Mouse (Mus musculus): ENCODE results near the gene Pcgf1.

Gene Pcgf1

DNA sequence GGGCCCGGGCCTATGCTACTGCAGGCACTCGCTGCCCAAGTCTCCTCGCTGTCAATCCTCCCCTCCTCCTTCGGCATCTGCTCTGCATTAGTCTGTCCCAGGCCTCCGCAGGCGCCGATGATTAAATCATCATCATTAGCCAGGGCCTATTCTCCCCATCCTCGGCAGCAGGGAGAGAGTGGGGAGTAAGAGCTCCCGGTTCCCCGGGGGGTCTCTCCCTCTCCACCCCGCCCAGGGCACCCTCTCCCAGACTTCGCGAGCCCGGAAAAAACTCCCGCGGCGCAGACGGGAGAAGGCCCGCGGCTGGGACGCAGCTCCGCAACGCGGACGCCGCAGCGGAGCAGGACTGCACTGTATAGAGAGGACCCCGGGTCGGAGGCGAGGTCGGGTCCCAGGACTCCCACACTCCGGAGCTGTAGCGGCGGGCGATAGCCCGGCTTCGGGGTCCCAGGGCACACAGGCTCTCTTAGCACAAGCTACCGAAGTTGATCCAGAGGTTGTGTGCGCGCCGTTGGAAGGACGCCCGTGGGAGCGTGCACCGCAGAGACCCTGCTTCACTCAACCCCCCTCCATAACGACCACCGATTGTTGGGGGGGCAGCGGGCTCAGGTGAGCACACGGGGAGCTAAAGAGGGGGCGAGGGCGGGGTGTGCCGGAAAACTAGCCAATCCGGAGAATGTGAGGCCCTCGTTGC is at the start of gene Pcgf1:
Gene Pcgf1 (plus strand): TSS at position 240 of the 694 bp plus-strand sequence.
- peak; percentile 70 for DNase-seq (ENCODE audit: low spot score)

DNA sequence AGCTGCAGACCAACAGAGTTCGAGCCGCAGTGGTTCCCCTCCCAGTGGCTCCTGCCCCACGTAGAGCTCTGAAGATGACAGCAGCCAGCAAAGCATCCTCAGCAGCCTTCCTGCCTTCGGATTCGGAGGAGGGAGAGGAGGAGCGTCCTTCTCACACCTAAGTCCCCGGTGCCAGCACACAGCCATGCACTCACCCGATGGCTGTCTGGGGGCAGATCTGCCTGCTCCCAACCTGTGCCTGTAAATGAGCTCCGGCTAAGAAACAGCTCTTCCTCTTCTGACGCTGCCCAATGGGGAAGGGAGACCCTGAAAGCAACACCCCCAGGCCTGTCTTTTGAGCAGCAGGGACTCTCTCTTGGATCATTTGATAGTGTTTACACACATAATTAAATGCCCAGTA is 47.9 kb upstream of the Pcgf1 start:
- no peak for DNase-seq (ENCODE audit: low spot score)

DNA sequence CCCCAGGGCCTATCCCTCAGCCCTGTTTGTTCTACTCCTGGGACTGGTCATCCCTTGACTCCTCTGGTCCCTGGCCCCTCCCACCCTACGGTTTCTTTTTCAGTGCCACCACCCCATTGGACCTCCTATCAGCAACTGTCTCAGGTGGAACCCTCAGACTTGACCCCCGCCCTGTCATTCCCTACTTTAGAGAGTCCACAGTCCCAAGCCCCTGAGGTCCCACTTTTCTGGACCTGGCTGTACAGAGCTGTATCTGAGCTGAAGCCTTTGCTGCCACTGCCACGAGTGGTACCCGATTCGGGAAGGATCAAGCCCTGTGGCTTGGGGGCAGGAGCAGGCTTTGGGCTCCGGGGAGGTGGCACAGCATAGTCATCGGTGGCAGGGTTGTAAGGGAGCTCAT is 46.6 kb upstream of the Pcgf1 start:
- no peak for DNase-seq (ENCODE audit: low spot score)

DNA sequence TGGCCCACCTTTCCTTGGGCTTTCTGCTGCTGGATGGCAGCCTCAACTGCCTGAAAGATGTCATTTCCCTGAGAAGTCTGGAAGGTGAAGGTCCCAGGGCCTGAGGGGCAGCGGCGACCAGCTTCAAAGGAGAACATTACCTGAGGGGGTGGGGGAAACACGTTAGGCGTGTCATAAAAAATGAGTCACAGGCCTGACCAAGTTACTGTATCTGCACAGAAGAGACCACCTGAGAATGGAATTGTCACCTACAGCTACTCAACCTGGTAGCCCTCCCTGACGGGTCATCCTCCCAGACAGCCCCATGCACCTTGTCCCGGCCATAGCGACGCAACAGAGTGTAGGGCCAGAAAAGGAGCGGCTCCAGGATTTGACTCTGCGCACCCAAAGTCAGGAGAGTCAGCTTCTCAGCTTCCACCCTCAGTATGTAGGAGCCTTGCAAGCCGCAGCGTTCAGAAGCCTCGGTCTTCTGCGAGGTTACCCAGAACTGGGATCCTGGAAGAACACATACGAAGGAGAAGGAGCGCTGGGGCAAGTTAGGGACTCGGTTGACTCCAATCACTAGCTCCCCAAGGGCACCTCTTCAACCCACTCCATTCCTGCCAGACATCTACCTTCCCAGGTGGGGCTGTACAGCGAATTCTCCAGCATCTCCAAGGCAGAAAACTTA is 45.6 kb upstream of the Pcgf1 start:
- no peak for DNase-seq (ENCODE audit: low spot score)

DNA sequence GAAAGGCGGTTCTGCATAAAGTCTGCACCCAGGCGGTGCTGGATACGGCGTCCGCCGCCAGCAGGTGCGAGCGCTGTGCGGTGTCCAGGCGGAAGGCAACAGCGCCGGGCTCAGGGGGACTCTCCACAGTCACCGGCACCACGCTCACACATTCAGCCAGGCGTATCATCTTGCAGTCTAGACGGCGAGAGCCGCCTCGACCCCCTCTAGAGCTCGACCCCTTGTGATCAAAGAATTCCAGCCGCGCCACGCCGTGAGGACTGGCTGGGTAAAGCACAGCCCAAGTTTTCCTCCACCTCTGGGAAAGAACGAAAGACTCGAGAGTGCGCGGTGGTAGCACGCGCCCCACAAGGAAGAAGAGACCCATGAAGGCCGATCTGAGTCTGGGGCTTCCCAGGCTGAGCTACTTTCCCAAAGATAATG is 44.9 kb upstream of the Pcgf1 start:
- no peak for DNase-seq (ENCODE audit: low spot score)

DNA sequence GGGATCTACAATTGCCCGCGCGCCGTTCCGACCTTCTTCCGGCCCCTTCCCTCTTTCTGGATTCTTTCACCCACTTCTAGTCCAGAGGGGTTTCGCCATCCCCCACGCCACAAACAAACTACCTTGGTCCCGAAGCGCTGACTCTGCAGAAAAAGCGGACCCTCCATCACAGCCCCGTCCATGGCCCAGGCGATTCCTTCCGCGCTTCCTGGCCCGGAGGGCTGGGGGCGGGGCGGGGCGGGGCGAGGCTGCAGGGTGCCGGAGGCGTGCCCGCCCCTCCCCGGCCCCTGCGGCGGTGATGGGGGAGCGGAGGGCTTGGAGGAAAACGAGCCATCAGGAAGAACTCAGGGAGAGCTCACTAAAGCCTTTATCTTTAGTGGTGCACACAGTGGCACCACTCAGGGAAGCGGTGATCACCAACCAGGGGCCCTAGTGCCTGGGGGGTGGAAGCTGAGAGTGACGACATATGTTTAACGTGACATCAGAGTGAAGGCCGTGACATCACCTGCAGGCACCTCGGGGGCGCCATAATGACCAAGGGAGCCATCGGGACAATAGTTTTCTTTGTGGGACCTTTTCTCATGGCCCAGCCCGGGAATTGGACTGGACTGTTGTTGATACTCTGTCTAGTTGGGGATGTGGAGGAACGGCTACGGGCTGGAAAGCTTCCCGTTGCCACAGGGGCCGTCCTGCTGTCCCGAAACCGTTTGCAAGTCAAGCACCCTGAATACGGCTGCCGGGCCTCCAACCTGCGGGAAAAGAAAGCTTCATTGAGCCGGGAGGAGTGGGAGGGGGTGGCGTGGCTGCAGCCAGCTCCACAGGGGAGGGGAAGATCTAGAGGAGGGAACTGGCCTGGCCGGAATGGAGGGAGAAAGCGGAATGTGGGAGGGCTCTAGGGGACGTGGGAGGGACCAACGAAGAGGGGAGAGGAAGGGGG is 44.2 kb upstream of the Pcgf1 start, which contains the start of the genes Dok1 and Loxl3:
Gene Dok1 (minus strand): TSS at position 223 of the 937 bp plus-strand sequence.
Gene Loxl3 (plus strand): TSS at position 925 of the 937 bp plus-strand sequence.
- peak; percentile 77 for DNase-seq (ENCODE audit: low spot score)

DNA sequence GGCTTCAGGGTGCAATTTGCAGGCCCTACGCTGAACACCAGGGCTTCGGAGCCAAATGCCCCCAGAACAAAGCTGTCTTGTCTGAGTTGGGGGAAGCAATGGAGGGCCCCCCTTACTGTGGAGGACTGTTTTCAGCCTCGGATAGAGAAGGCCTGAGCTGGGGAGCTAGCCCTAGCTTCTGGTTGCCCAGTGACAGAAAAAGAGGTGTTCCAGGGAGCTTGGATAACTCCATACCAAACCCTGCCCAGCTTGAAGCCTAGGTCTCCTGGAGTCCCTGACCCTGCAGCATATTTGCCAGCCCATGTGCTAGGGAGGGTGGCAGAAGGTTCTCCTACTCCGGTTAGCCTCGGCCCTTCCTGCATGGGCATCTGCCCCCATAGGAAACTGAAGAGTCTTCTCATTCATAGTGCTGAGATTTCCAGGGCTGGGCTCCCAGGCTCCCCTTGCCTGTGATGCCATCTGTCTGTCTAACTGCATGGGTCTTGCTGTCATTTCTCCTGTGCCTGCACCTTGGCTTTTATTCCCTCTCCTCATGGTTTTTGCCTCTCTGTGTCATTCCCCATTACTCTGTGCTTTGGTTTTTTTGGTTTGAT is 43.1 kb upstream of the Pcgf1 start:
- DNase-seq (ENCODE audit: low spot score): no peak

DNA sequence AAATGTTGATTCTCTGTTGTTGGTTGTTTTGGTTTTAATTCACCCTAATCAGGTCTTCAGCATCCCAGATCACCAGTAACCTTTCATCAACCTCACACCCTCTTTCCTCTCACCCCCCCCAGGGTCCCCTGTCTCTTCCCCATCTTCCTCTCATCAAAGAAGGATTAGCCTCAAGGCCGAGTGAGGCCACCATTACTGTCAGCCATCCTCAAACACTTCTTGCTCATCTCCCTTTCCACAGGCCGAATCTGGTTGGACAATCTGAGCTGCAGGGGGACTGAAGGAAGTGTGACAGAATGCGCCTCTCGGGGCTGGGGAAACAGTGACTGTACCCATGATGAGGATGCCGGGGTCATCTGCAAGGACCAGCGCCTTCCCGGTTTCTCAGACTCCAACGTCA is 40.5 kb upstream of the Pcgf1 start:
- no peak for DNase-seq (ENCODE audit: low spot score)

DNA sequence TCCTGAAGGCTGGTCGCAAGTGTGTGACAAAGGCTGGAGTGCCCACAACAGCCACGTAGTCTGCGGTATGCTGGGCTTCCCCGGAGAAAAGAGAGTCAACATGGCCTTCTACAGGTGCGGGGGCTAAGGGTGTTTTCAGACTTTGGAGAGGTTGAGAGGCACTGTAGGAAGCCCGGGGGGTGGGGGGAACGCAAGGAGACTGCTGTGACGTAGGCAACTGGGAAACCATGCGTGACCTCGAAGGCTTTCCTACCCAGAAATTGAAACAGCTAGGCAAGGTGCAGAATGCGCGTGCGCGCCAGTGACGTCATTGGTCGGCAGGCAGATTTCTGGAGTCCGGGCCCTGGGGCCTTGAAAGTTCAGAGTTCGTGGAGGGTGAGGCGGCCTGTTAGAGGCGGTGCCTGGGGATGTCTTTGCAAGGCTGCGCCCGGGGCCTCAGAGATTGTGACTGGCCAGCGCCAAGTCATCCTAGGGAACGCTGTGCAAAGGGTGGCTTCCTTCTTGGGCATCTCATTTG is 39.1 kb upstream of the Pcgf1 start:
- no peak for DNase-seq (ENCODE audit: low spot score)

DNA sequence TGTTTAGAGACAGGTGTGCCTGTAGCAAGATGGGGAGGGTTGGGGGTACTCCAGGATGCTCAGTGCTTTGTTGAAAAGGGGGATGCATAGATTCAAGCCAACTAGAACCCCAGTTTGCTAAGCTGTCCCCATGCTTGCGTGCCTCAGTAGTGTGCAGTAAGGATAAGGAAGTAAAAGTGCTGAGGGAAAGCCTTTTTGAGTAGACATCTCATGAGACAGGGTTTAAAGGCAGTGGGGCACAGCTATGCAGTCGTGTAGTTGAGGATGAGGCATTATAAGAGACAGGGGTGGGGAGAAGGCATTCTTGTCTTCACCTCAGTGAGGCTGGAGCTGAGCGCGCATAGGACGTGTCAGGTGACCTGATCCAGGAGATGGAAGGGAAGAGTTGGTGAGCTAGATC is 37.1 kb upstream of the Pcgf1 start:
- no peak for DNase-seq (ENCODE audit: low spot score)

DNA sequence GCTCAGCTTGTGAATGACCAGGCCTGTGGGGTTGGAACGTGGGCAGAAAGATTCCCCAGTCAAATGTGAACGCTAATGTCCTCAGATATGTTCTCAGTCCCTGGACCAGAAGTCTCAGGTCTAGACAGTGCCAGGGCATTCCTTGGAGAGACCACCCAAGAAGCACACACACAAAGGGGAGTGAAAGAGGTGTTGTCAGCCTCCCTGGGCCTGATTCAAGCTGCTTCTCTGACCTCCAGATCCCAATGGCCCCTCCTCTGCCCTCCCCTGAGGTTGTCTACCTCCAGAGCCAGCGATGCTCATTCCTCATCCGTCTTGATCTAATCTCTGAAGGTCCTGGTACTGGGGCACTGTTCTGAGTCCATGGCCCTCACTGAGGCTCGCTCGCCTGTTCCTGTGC is 34.1 kb upstream of the Pcgf1 start:
- DNase-seq (ENCODE audit: low spot score): no peak

DNA sequence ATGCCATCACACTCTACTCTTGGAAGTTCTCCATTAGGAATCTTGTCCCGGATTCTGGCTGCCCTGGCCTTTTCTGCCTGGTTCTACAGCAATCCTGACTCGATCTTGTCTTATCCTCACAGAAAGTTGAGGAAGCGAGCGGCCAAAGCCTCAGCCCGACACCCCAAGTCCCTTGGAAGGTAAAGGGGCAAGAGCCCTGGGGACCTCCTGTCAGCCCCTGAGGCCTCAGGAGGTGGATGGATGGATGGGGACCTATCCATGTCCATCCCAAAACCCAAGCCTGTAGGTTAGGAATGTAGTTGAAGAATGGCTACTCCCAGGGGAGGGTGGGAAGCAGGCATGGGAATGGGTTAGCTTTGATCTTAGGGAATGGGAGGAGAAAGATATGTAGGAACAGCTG is 33.7 kb upstream of the Pcgf1 start:
- DNase-seq (ENCODE audit: low spot score): no peak

DNA sequence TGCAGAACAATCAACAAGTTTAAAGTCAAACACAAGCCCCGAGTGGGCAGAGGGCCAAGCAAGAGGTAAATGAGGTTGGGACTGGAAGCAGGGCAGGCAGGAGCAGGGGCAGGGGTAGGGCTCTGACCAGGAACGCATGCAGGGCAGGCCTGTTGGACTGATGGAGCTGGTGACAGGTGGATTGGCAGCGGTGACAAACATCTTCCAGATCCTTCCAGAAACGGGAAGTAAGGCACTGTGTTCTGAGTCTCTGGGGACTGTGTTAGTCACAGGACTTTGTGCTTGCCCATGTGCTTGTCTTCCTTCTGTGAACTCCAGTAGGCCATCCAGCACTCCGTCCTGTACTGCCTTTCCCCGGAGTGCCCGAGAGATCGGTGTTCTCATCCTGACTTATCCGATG is 32.9 kb upstream of the Pcgf1 start:
- peak; percentile 47 for DNase-seq (ENCODE audit: low spot score)

DNA sequence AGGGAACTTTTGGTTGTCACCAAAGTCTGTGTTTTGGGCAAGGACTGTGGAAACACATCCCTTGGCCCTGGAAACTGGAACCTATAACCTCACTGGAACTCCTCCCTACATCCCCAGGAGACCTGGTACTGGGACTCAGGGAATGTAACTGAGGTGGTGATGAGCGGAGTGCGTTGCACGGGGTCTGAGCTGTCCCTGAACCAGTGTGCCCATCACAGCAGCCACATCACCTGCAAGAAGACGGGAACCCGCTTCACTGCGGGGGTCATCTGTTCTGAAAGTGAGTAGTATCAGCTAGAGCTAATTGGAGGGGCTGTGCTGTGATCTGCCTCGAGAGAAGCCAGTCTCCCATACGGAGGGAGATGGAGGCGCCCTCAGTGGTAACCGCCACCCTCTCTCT is 28.3 kb upstream of the Pcgf1 start:
- no peak for DNase-seq (ENCODE audit: low spot score)

DNA sequence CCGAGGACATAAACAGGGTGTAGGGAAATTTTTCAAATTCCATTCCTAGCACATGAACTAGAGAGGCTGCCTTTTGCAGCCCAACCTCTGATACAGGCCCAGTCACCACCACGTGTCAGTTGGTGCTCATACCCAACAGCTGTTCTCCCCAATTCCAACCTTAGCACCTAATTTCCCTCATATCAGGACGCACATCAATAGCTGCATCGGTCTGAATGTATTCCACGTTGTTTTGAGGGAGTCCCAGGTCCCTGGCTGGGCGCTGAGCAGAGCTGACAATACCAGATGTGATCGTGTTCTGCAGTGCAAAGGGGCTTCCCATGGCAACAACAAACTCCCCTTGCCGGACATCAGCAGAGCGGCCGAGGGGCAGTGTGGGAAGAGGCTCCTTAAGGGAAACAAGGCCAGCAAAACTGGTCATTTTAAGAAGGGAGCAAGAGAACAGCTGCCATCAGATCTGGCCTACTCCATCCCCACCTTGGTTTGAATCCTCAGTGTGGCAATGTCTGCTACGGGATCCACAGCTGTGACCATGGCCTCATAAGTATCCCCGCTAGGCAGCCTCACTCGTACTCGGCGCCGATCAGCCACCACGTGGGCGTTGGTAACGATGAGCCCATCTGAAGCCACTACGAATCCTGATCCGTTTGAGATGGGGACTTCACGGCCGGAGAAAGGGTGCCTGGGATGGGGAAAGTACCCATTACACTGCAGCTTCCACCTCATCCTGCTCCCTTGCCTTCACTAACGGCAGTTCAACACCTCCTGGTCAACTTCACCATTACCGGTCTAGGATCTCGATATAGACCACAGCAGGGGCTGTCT is 24.3 kb upstream of the Pcgf1 start:
- DNase-seq (ENCODE audit: low spot score): peak; percentile 42

DNA sequence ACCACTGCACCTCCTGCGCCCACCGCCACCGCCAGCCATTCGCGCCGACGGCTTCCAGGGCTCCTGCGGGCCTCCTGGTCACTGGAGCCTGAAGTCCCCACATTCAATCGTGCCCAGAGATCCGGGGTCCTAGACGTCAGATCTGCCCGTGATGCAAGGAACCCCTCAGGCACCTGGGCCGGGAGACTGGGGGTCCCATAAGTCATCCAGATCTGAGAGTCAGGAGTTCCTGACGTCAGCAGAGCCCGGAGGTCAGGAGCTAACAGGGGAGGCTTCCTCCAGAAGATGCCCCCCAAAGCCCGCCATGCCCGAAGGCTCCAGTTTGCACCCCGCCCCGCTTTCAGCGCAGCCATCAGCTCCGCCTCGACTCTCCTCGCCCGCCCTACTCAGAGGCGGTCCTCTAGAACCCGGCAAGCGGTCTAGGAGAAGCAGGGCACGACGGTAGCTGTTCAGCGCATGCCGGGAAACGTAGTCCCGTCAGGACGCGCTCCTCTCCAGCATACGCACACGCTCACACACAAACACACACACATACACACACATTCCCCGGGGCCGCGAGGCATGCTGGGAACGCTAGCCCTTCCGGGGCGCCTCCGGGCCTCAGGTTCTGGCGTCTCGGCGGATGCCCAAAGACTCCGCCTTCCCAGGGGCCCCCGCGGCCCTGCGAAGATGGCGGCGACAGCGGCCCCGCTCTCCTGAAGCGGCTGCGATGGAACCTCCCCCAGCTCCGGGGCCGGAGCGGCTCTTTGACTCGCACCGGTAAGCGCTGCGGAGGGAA is 23.4 kb upstream of the Pcgf1 start, which contains the start of gene Aup1:
Gene Aup1 (plus strand): TSS at position 448 of the 778 bp plus-strand sequence.
- peak; percentile 100 for DNase-seq (ENCODE audit: low spot score)

DNA sequence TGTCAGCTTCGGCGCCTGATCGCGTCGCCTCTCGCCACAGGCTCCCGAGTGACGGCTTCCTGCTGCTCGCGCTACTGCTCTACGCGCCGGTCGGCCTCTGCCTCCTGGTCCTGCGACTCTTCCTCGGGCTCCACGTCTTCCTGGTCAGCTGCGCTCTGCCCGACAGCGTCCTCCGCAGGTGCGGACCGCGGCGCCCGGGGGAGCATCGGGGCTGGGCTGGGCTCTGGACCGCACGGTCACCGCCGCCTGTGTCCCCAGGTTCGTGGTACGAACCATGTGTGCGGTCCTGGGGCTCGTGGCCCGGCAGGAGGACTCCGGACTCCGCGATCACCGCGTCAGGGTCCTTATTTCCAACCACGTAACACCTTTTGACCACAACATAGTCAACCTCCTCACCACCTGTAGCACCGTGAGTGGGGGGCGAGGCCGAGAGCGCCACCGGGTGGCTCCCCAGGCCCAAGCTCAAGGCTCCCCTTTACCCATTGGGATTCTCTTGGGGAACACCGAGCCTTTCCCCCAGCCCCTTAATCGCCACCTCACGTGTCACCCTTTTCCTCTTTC is 22.7 kb upstream of the Pcgf1 start, which contains the start of gene Htra2:
Gene Htra2 (minus strand): TSS at position 403 of the 561 bp plus-strand sequence.
- DNase-seq (ENCODE audit: low spot score): peak; percentile 46

DNA sequence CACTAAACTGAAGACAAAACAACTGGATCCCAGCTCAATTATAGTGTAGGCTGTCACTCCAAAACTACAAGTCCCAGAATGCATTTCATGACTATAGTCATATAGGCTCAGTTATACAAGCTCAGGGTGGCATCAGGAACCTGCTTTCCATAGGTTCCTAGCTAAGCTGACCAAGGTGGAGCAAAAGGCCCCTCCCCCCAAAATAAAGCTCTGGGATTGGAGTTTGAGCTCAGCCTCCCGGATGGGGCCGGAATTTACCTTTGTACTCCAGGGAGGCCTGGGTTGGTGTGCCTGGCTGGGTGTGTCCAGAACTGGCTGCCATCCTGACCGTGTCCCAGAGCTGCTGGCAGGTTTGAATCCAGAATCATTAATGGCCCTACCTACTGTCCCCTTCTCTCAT is 19.9 kb upstream of the Pcgf1 start, which contains the start of gene Dqx1:
Gene Dqx1 (plus strand): TSS at position 55 of the 400 bp plus-strand sequence.
- no peak for DNase-seq (ENCODE audit: low spot score)

DNA sequence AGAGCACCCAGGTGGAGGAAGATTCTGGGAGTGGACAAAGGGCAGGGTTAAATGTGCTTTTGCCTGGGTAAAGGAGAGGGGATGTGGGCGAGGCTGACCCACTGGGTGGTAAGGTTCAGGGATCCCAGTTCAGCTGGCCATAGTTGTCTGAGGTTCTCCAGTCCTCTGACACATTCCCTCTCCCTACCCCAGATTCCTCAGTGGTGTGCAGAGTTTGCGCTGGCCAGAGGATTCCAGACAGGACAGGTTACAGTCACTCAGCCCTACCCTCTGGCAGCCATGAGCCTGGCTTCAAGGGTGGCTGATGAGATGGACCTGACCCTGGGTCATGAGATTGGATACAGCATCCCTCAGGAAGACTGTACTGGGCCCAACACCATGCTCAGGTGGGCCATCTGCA is 18.9 kb upstream of the Pcgf1 start:
- no peak for DNase-seq (ENCODE audit: low spot score)

DNA sequence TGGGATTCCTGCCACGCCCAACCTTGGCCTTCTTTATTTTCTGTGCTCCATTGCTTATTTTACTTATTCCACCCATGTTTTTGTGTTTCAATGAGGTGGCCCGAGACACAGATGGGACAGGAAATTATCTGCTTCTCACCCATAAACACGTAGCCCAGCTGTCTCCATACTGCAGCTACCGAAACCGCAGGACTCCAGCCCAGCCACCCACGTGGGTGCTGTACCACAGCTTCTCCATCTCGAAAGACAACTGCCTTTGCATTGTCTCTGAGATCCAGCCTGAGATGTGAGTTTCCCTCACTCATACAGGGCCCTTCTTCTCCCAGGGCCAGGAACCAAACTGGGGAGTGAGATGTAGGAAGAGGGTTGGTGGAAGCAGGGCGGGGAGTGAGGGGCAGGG is 11.7 kb upstream of the Pcgf1 start:
- no peak for DNase-seq (ENCODE audit: low spot score)
